Mouse (Mus musculus): Measurements from ENCODE around the gene Usf1. TPM values are rescaled to one million over a fixed set of nuclear protein-coding genes. Genes with fewer than 3 reads are reported as not detected.

Gene Usf1
- polyA plus RNA-seq, 1 experiment from 2014 or later, result 164 TPM

- Histone ChIP-seq H3K4me3 (ENCODE audit: low read depth, low read length) (no peak overlapping the region), H3K27me3 (ENCODE audit: control insufficient read depth, insufficient read depth, low read length) (no peaks in the 10 kb centered on the region), H3K36me3 (ENCODE audit: control insufficient read depth, insufficient read depth, low read length) (no peaks in the 10 kb centered on the region), H3K9ac (replicated peaks; ENCODE audit: low read depth, low read length) (no peak overlapping the region), H3K4me1 (ENCODE audit: control insufficient read depth, insufficient read depth, low read length) (no peaks in the 10 kb centered on the region), H3K9me3 (ENCODE audit: control insufficient read depth, low read length) (no peaks in the 10 kb centered on the region), H3K27ac (ENCODE audit: low read depth, low read length) (no peak overlapping the region), H3K4me2 (ENCODE audit: low read depth, low read length) (no peak overlapping the region)
- WGBS, result 89% methylated on average over 5 of the region's 5 CpGs
- no peak for ATAC-seq (ENCODE audit: low read depth)
Observed at GRCm38 (mm10) chr1:171452923-171453322, 41.8 kb downstream of the Usf1 start.

GRCm38 (mm10) chr1:171454926-171455325, 43.8 kb downstream of the Usf1 start:
- no peak overlapping the region for H3K4me3 ChIP-seq (ENCODE audit: low read depth, low read length)
- no peaks in the 10 kb centered on the region for H3K36me3 ChIP-seq (ENCODE audit: control insufficient read depth, insufficient read depth, low read length)
- 81% methylated on average over 6 of the region's 6 CpGs for WGBS
- no peak overlapping the region for H3K9ac ChIP-seq (replicated peaks; ENCODE audit: low read depth, low read length)
- H3K9me3 ChIP-seq (ENCODE audit: control insufficient read depth, low read length), result no peaks in the 10 kb centered on the region
- H3K27ac ChIP-seq (ENCODE audit: low read depth, low read length), result no peak overlapping the region
- H3K4me2 ChIP-seq (ENCODE audit: low read depth, low read length), result no peak overlapping the region
- no peaks in the 10 kb centered on the region for H3K27me3 ChIP-seq (ENCODE audit: control insufficient read depth, insufficient read depth, low read length)
- no peak for ATAC-seq (ENCODE audit: low read depth)
- H3K4me1 ChIP-seq (ENCODE audit: control insufficient read depth, insufficient read depth, low read length), result no peaks in the 10 kb centered on the region

GRCm38 (mm10) chr1:171457568-171457967, 46.5 kb downstream of the Usf1 start:
- no peaks in the 10 kb centered on the region for H3K9me3 ChIP-seq (ENCODE audit: control insufficient read depth, low read length)
- H3K9ac ChIP-seq (replicated peaks; ENCODE audit: low read depth, low read length), result no peak overlapping the region
- no peaks in the 10 kb centered on the region for H3K4me1 ChIP-seq (ENCODE audit: control insufficient read depth, insufficient read depth, low read length)
- no peak for ATAC-seq (ENCODE audit: low read depth)
- H3K4me2 ChIP-seq (ENCODE audit: low read depth, low read length), result no peak overlapping the region
- H3K4me3 ChIP-seq (ENCODE audit: low read depth, low read length), result no peak overlapping the region
- H3K36me3 ChIP-seq (ENCODE audit: control insufficient read depth, insufficient read depth, low read length), result no peaks in the 10 kb centered on the region
- H3K27ac ChIP-seq (ENCODE audit: low read depth, low read length), result no peak overlapping the region
- 93% methylated on average over 1 of the region's 1 CpGs for WGBS
- no peaks in the 10 kb centered on the region for H3K27me3 ChIP-seq (ENCODE audit: control insufficient read depth, insufficient read depth, low read length)

GRCm38 (mm10) chr1:171459791-171460190, 48.7 kb downstream of the Usf1 start:
- no peaks in the 10 kb centered on the region for H3K9me3 ChIP-seq (ENCODE audit: control insufficient read depth, low read length)
- H3K27ac ChIP-seq (ENCODE audit: low read depth, low read length), result no peak overlapping the region
- no peaks in the 10 kb centered on the region for H3K36me3 ChIP-seq (ENCODE audit: control insufficient read depth, insufficient read depth, low read length)
- WGBS, result 55% methylated on average over 5 of the region's 5 CpGs
- no peak for ATAC-seq (ENCODE audit: low read depth)
- H3K4me2 ChIP-seq (ENCODE audit: low read depth, low read length), result no peak overlapping the region
- H3K27me3 ChIP-seq (ENCODE audit: control insufficient read depth, insufficient read depth, low read length), result no peaks in the 10 kb centered on the region
- no peak overlapping the region for H3K4me3 ChIP-seq (ENCODE audit: low read depth, low read length)
- H3K9ac ChIP-seq (replicated peaks; ENCODE audit: low read depth, low read length), result no peak overlapping the region
- H3K4me1 ChIP-seq (ENCODE audit: control insufficient read depth, insufficient read depth, low read length), result no peaks in the 10 kb centered on the region

- no peaks in the 10 kb centered on the region for H3K27me3 ChIP-seq (ENCODE audit: control insufficient read depth, insufficient read depth, low read length)
- no peaks in the 10 kb centered on the region for H3K9me3 ChIP-seq (ENCODE audit: control insufficient read depth, low read length)
- H3K4me1 ChIP-seq (ENCODE audit: control insufficient read depth, insufficient read depth, low read length), result no peaks in the 10 kb centered on the region
- no peaks in the 10 kb centered on the region for H3K36me3 ChIP-seq (ENCODE audit: control insufficient read depth, insufficient read depth, low read length)
- no peak overlapping the region for H3K4me3 ChIP-seq (ENCODE audit: low read depth, low read length)
- no peak overlapping the region for H3K4me2 ChIP-seq (ENCODE audit: low read depth, low read length)
- ATAC-seq (ENCODE audit: low read depth), result no peak
- 96% methylated on average over 22 of the region's 22 CpGs for WGBS
- H3K27ac ChIP-seq (ENCODE audit: low read depth, low read length), result no peak overlapping the region
- no peak overlapping the region for H3K9ac ChIP-seq (replicated peaks; ENCODE audit: low read depth, low read length)
Observed at GRCm38 (mm10) chr1:171460551-171461503, 49.7 kb downstream of the Usf1 start.

GRCm38 (mm10) chr1:171463133-171463532, 52.0 kb downstream of the Usf1 start:
- no peak overlapping the region for H3K27ac ChIP-seq (ENCODE audit: low read depth, low read length)

GRCm38 (mm10) chr1:171465749-171466412, 54.8 kb downstream of the Usf1 start:
- ATAC-seq (ENCODE audit: low read depth), result no peak
- H3K27ac ChIP-seq (ENCODE audit: low read depth, low read length), result no peak overlapping the region
- WGBS, result 88% methylated on average over 5 of the region's 5 CpGs
- H3K36me3 ChIP-seq (ENCODE audit: control insufficient read depth, insufficient read depth, low read length), result no peaks in the 10 kb centered on the region
- no peak overlapping the region for H3K4me2 ChIP-seq (ENCODE audit: low read depth, low read length)
- H3K4me3 ChIP-seq (ENCODE audit: low read depth, low read length), result no peak overlapping the region
- no peaks in the 10 kb centered on the region for H3K27me3 ChIP-seq (ENCODE audit: control insufficient read depth, insufficient read depth, low read length)
- no peaks in the 10 kb centered on the region for H3K4me1 ChIP-seq (ENCODE audit: control insufficient read depth, insufficient read depth, low read length)
- no peaks in the 10 kb centered on the region for H3K9me3 ChIP-seq (ENCODE audit: control insufficient read depth, low read length)
- H3K9ac ChIP-seq (replicated peaks; ENCODE audit: low read depth, low read length), result no peak overlapping the region

More at GRCm38 (mm10) chr1:171463133-171463532, 52.0 kb downstream of the Usf1 start:
- Histone ChIP-seq H3K4me3 (ENCODE audit: low read depth, low read length) (no peak overlapping the region), H3K27me3 (ENCODE audit: control insufficient read depth, insufficient read depth, low read length) (no peaks in the 10 kb centered on the region), H3K4me1 (ENCODE audit: control insufficient read depth, insufficient read depth, low read length) (no peaks in the 10 kb centered on the region), H3K4me2 (ENCODE audit: low read depth, low read length) (no peak overlapping the region), H3K9ac (replicated peaks; ENCODE audit: low read depth, low read length) (no peak overlapping the region), H3K36me3 (ENCODE audit: control insufficient read depth, insufficient read depth, low read length) (no peaks in the 10 kb centered on the region), H3K9me3 (ENCODE audit: control insufficient read depth, low read length) (no peaks in the 10 kb centered on the region)
- no peak for ATAC-seq (ENCODE audit: low read depth)
- 96% methylated on average over 3 of the region's 3 CpGs for WGBS

GRCm38 (mm10) chr1:171466565-171466964, 55.5 kb downstream of the Usf1 start:
- WGBS, result 90% methylated on average over 4 of the region's 4 CpGs
- no peak overlapping the region for H3K4me2 ChIP-seq (ENCODE audit: low read depth, low read length)
- H3K9me3 ChIP-seq (ENCODE audit: control insufficient read depth, low read length), result no peaks in the 10 kb centered on the region
- H3K27me3 ChIP-seq (ENCODE audit: control insufficient read depth, insufficient read depth, low read length), result no peaks in the 10 kb centered on the region
- H3K36me3 ChIP-seq (ENCODE audit: control insufficient read depth, insufficient read depth, low read length), result no peaks in the 10 kb centered on the region
- H3K4me1 ChIP-seq (ENCODE audit: control insufficient read depth, insufficient read depth, low read length), result no peaks in the 10 kb centered on the region
- H3K27ac ChIP-seq (ENCODE audit: low read depth, low read length), result no peak overlapping the region
- H3K4me3 ChIP-seq (ENCODE audit: low read depth, low read length), result no peak overlapping the region
- no peak for ATAC-seq (ENCODE audit: low read depth)
- no peak overlapping the region for H3K9ac ChIP-seq (replicated peaks; ENCODE audit: low read depth, low read length)
